Mouse (Mus musculus) thymus, adult 2 months (tissue): ENCODE measurements around the gene Cry2.

ENCODE experiments used
- CTCF ChIP-seq: fragments of 200-500 bp; IDR thresholded peaks from 2 replicates; pipeline ENCODE4 v1.5.1; 2012; ENCODE audit warnings: mild to moderate bottlenecking, control low read depth, low read length, moderate library complexity, borderline replicate concordance; ENCODE audit not compliant: control insufficient read depth, poor library complexity, insufficient read depth; ENCODE audit errors: extremely low read depth
- POLR2A ChIP-seq: fragments of 200-500 bp; IDR thresholded peaks from 2 replicates; pipeline ENCODE4 v1.6.1; 2012; ENCODE audit warnings: mild to moderate bottlenecking, low read length, control low read depth, moderate library complexity; ENCODE audit not compliant: control insufficient read depth, poor library complexity, insufficient read depth; ENCODE audit errors: extremely low read depth

- no peak for TF ChIP-seq CTCF
- TF ChIP-seq POLR2A: no peak
Measured at GRCm38 (mm10) chr2:92382759-92383158, 51.1 kb downstream of the Cry2 start.
